Mouse (Mus musculus) right cerebral cortex, adult 2 months (tissue): ENCODE results near the gene Wipi1.

Experiments used
- DNase-seq, 2 experiments: peaks; one replicate each; pipeline ENCODE4 v3.0.0; 2021 to 2022; ENCODE audit warnings: low spot score in 2 of 2

Gene Wipi1

GRCm38 (mm10) chr11:109619055-109619454 lies 7.3 kb upstream of the Wipi1 start:
- peak; percentile 53 to 75 for DNase-seq

- no peak for DNase-seq
Observed at GRCm38 (mm10) chr11:109616766-109617165, 5.0 kb upstream of the Wipi1 start.

- no peak for DNase-seq
Observed at GRCm38 (mm10) chr11:109616352-109616751, 4.6 kb upstream of the Wipi1 start.

- DNase-seq, result no peak
Observed at GRCm38 (mm10) chr11:109615286-109615685, 3.5 kb upstream of the Wipi1 start.

- DNase-seq, result no peak
Observed at GRCm38 (mm10) chr11:109612871-109613529, 1.2 kb upstream of the Wipi1 start.

- no peak for DNase-seq
Observed at GRCm38 (mm10) chr11:109610795-109611302, 918 bp downstream of the Wipi1 start.

- no peak for DNase-seq
Observed at GRCm38 (mm10) chr11:109610046-109610794, 1.5 kb downstream of the Wipi1 start.

- DNase-seq, result no peak
Observed at GRCm38 (mm10) chr11:109608976-109609625, 2.7 kb downstream of the Wipi1 start.

- no peak for DNase-seq
Observed at GRCm38 (mm10) chr11:109607600-109607999, 4.2 kb downstream of the Wipi1 start.

GRCm38 (mm10) chr11:109598778-109599570 lies 12.8 kb downstream of the Wipi1 start:
- DNase-seq, result no peak

GRCm38 (mm10) chr11:109594761-109595160 lies 17.0 kb downstream of the Wipi1 start:
- DNase-seq, result no peak

- DNase-seq, result no peak
Observed at GRCm38 (mm10) chr11:109593200-109593981, 18.4 kb downstream of the Wipi1 start.

- DNase-seq, result no peak
Observed at GRCm38 (mm10) chr11:109591511-109591910, 20.3 kb downstream of the Wipi1 start.

GRCm38 (mm10) chr11:109590012-109590411 lies 21.8 kb downstream of the Wipi1 start:
- peak; percentile 44 to 51 for DNase-seq

- DNase-seq, result no peak
Observed at GRCm38 (mm10) chr11:109587638-109588374, 24.0 kb downstream of the Wipi1 start.

- no peak for DNase-seq
Observed at GRCm38 (mm10) chr11:109587019-109587418, 24.7 kb downstream of the Wipi1 start.

- no peak for DNase-seq
Observed at GRCm38 (mm10) chr11:109586424-109586823, 25.3 kb downstream of the Wipi1 start.

GRCm38 (mm10) chr11:109584843-109585713 lies 26.7 kb downstream of the Wipi1 start:
- peak; percentile 78 to 81 for DNase-seq

- DNase-seq, result no peak
Observed at GRCm38 (mm10) chr11:109583986-109584385, 27.8 kb downstream of the Wipi1 start.
